Mouse (Mus musculus): Measurements from ENCODE around the gene Zfpm1. TPM values are rescaled to one million over a fixed set of nuclear protein-coding genes. Genes with fewer than 3 reads are reported as not detected.

Gene Zfpm1
- polyA plus RNA-seq, 1 experiment = 32.0 TPM

GRCm38 (mm10) chr8:122383039-122383438 lies 101.1 kb downstream of the Zfpm1 start:
- Histone ChIP-seq H3K4me1 (ENCODE audit: control insufficient read depth, insufficient read depth, low read length) (peaks cover under 1% of the 10 kb centered on the region; the same call in 1 of the 2 replicates), H3K4me3 (replicated peaks; ENCODE audit: extremely low read depth, low read depth, low read length) (no peak overlapping the region)
- WGBS = 58% methylated on average over 4 of the region's 4 CpGs
- no peak for DNase-seq
- TF ChIP-seq CTCF (IDR thresholded peaks at IDR 0.05; ENCODE audit: insufficient read depth, low read length) (no peak), POLR2A (IDR thresholded peaks at IDR 0.05; ENCODE audit: borderline replicate concordance, extremely low read depth, low read depth, low read length) (no peak)

Other genes starting within 250 kb of the Zfpm1 start
- gene Trhr2, start 78.6 kb downstream of the Zfpm1 start, polyA plus RNA-seq (2012; rRNA removed) = not detected in 2 replicates
- 26.8 and 29.1 TPM in 2 replicates for gene Zc3h18, start 94.5 kb downstream of the Zfpm1 start, polyA plus RNA-seq (2012; rRNA removed)
- 0.18 and 0.62 TPM in 2 replicates for gene Il17c, start 139.9 kb downstream of the Zfpm1 start, polyA plus RNA-seq (2012; rRNA removed)
- gene Cyba, start 150.8 kb downstream of the Zfpm1 start, polyA plus RNA-seq (2012; rRNA removed) = 294 and 407 TPM in 2 replicates
- 27.4 and 31.9 TPM in 2 replicates for gene Mvd, start 161.3 kb downstream of the Zfpm1 start, polyA plus RNA-seq (2012; rRNA removed)
- 1.4 and 1.5 TPM in 2 replicates for gene Snai3, start 178.6 kb downstream of the Zfpm1 start, polyA plus RNA-seq (2012; rRNA removed)
- 83.8 and 93.2 TPM in 2 replicates for gene Rnf166, start 193.9 kb downstream of the Zfpm1 start, polyA plus RNA-seq (2012; rRNA removed)
- 28.6 and 30.6 TPM in 2 replicates for gene Ctu2, start 194.0 kb downstream of the Zfpm1 start, polyA plus RNA-seq (2012; rRNA removed)

Data from lung, adult 2 months (tissue).